8 mouse cellular contexts compared by ENCODE assay signal in genomic region chr1:89108340-89108896, GRCm38 (mm10). TPM values are rescaled to one million over a fixed set of nuclear protein-coding genes. Genes with fewer than 3 reads are reported as not detected.
DNase-seq lines count a peak whose midpoint lies in the region; ATAC-seq and TF ChIP-seq lines count a peak whose summit lies in the region.

No protein-coding gene starts in this region.

- no peaks in the 10 kb centered on the region for H3K9me3 ChIP-seq in midbrain, embryonic 14.5 days (ENCODE audit: control insufficient read depth, low read length)
- no peaks in the 10 kb centered on the region for H3K9me3 ChIP-seq in midbrain, embryonic 13.5 days
- H3K9me3 ChIP-seq in lung, embryonic 14.5 days (ENCODE audit: low read depth, low read length) = no peaks in the 10 kb centered on the region

- no peak for DNase-seq in midbrain, embryonic 14.5 days
- peak; percentile 20 for DNase-seq in c-Kit-positive CD71-negative TER-119-negative erythroid progenitor cells, embryonic 14.5 days (ENCODE audit: low read depth)
- peak; percentile 62 to 76 for DNase-seq in kidney, adult 8-10 months
- DNase-seq in lung, embryonic 14.5 days = peak; percentile 69
- DNase-seq in MN1 (ENCODE audit: low spot score) = no peak
- no peak for DNase-seq in right cerebral cortex, postnatal 14 days

- TF ChIP-seq CTCF in lung, embryonic 14.5 days (IDR thresholded peaks at IDR 0.05; ENCODE audit: low read depth) = no peak

- H3K27me3 ChIP-seq in midbrain, embryonic 14.5 days (ENCODE audit: control insufficient read depth, insufficient read depth, low read length) = no peaks in the 10 kb centered on the region
- no peaks in the 10 kb centered on the region for H3K27me3 ChIP-seq in midbrain, embryonic 13.5 days
- H3K27me3 ChIP-seq in lung, embryonic 14.5 days (ENCODE audit: insufficient read depth, low read length) = no peaks in the 10 kb centered on the region

- no peak overlapping the region for H3K4me3 ChIP-seq in midbrain, embryonic 14.5 days (replicated peaks; ENCODE audit: low read depth, low read length)
- H3K4me3 ChIP-seq in midbrain, embryonic 13.5 days (replicated peaks) = no peak overlapping the region
- no peak overlapping the region for H3K4me3 ChIP-seq in lung, embryonic 14.5 days (ENCODE audit: low read depth, low read length)

- H3K4me1 ChIP-seq in midbrain, embryonic 14.5 days (ENCODE audit: control insufficient read depth, insufficient read depth, low read length) = 0 out of 2 replicates have a peak, but pooled peaks cover 10% of the 10 kb centered on the region
- peaks cover 30% of the 10 kb centered on the region for H3K4me1 ChIP-seq in midbrain, embryonic 13.5 days (replicated peaks)
- peaks cover 66% of the 10 kb centered on the region for H3K4me1 ChIP-seq in lung, embryonic 14.5 days (ENCODE audit: insufficient read depth)

- 0 out of 2 replicates have a peak overlapping the region, but pooled peaks have one; percentile 0 for H3K9ac ChIP-seq in midbrain, embryonic 14.5 days (replicated peaks; ENCODE audit: low read length)
- no peak overlapping the region for H3K9ac ChIP-seq in midbrain, embryonic 13.5 days (replicated peaks)
- no peak overlapping the region for H3K9ac ChIP-seq in lung, embryonic 14.5 days

- H3K4me2 ChIP-seq in midbrain, embryonic 14.5 days (ENCODE audit: low read length) = no peak overlapping the region
- no peak overlapping the region for H3K4me2 ChIP-seq in midbrain, embryonic 13.5 days (replicated peaks)
- H3K4me2 ChIP-seq in lung, embryonic 14.5 days = peak overlapping the region; percentile 32; the same call in 1 of the 2 replicates

- H3K27ac ChIP-seq in midbrain, embryonic 14.5 days (replicated peaks; ENCODE audit: low read depth, low read length) = no peak overlapping the region
- H3K27ac ChIP-seq in midbrain, embryonic 13.5 days = no peak overlapping the region
- peak overlapping the region; percentile 85 for H3K27ac ChIP-seq in lung, embryonic 14.5 days (ENCODE audit: low read depth)

- 26% methylated on average over 6 of the region's 6 CpGs for WGBS in midbrain, embryonic 14.5 days
- 32% methylated on average over 6 of the region's 6 CpGs for WGBS in midbrain, embryonic 13.5 days
- 5% methylated on average over 6 of the region's 6 CpGs for WGBS in lung, embryonic 14.5 days

- H3K36me3 ChIP-seq in midbrain, embryonic 14.5 days (ENCODE audit: control insufficient read depth, insufficient read depth, low read length) = no peaks in the 10 kb centered on the region
- no peaks in the 10 kb centered on the region for H3K36me3 ChIP-seq in midbrain, embryonic 13.5 days
- H3K36me3 ChIP-seq in lung, embryonic 14.5 days (ENCODE audit: insufficient read depth) = no peaks in the 10 kb centered on the region

- no peak for ATAC-seq in midbrain, embryonic 14.5 days (ENCODE audit: low FRiP score, low TSS enrichment)
- ATAC-seq in midbrain, embryonic 13.5 days = no peak
- ATAC-seq in lung, embryonic 14.5 days (ENCODE audit: insufficient read depth) = peak; percentile 54
- no peak for ATAC-seq in inflammation-experienced regulatory T-cells, adult 6 months

RNA-seq across cellular contexts. Expression of gene Sh3bp4, which starts 38.2 kb away (rescaled TPM):
- polyA plus RNA-seq in midbrain, embryonic 14.5 days (2014; fragmentation: Nextera tagmentation; extraction: Ambion mirVana) = 9.7 and 10.6 TPM in 2 replicates
- polyA plus RNA-seq in midbrain, embryonic 13.5 days (2015; fragmentation: Nextera tagmentation; extraction: Ambion mirVana) = 12.1 and 13.2 TPM in 2 replicates
- polyA plus RNA-seq in lung, embryonic 14.5 days (2014; fragmentation: Nextera tagmentation; extraction: Ambion mirVana) = 25.5 and 26.2 TPM in 2 replicates
- polyA plus RNA-seq in inflammation-experienced regulatory T-cells, adult 6 months (2017; shearing (Covaris generic)) = under 1 TPM in 2 of 3 experiments, not detected in 1; 0.11 to 0.17 TPM

Comparison
In these comparisons a context has a peak if more than half of its experiments do, and no peak if none do; other contexts are left out.
1. DNase-seq: peak in c-Kit-positive CD71-negative TER-119-negative erythroid progenitor cells, embryonic 14.5 days (single experiment), kidney, adult 8-10 months (2 of 2) and lung, embryonic 14.5 days (single experiment); none in midbrain, embryonic 14.5 days (single experiment), MN1 (single experiment) and right cerebral cortex, postnatal 14 days (single experiment).